Mouse (Mus musculus) forebrain, embryonic 16.5 days (tissue): Measurements from ENCODE around the gene Gm11549. TPM values are rescaled to one million over a fixed set of nuclear protein-coding genes. Genes with fewer than 3 reads are reported as not detected.

ENCODE experiments used
- ATAC-seq: fragments of 200-750 bp; cut with Nextera tagmentation; 2 replicates; pipeline ENCODE4 v1.8.0; 2017; ENCODE audit warnings: mild to moderate bottlenecking, moderate library complexity
- H3K27ac ChIP-seq: fragments of 300-500 bp; sonication (generic); 2 replicates; pipeline ENCODE4 v1.5.1; 2014; ENCODE audit warnings: low read length, control low read depth
- H3K27me3 ChIP-seq: fragments of 300-500 bp; sonication (generic); replicated peaks from 2 replicates; pipeline ENCODE4 v1.6.1; 2014; ENCODE audit warnings: low read length; ENCODE audit not compliant: control insufficient read depth, insufficient read depth
- H3K36me3 ChIP-seq: fragments of 300-500 bp; sonication (generic); 2 replicates; pipeline ENCODE4 v1.6.1; 2014; ENCODE audit not compliant: control insufficient read depth, insufficient read depth
- H3K4me1 ChIP-seq: fragments of 300-500 bp; sonication (generic); replicated peaks from 2 replicates; pipeline ENCODE4 v1.6.1; 2014; ENCODE audit warnings: low read length; ENCODE audit not compliant: control insufficient read depth, insufficient read depth
- H3K4me2 ChIP-seq: fragments of 300-500 bp; sonication (generic); 2 replicates; pipeline ENCODE4 v1.6.1; 2014; ENCODE audit warnings: mild to moderate bottlenecking, low read length, control low read depth
- H3K4me3 ChIP-seq: fragments of 300-500 bp; sonication (generic); replicated peaks from 2 replicates; pipeline ENCODE4 v1.5.1; 2014; ENCODE audit warnings: mild to moderate bottlenecking, low read length, control low read depth
- H3K9ac ChIP-seq: fragments of 300-500 bp; sonication (generic); replicated peaks from 2 replicates; pipeline ENCODE4 v1.6.1; 2014; ENCODE audit warnings: low read depth, low read length, control low read depth
- H3K9me3 ChIP-seq: fragments of 300-500 bp; sonication (generic); 2 replicates; pipeline ENCODE4 v1.6.1; 2016; ENCODE audit warnings: low read length; ENCODE audit not compliant: control insufficient read depth
- WGBS: fragments of 180-500 bp; shearing (Covaris S2); extraction: QIAGEN DNeasy Blood & Tissue Kit; methylation state at CpG from one replicate; pipeline ENCODE4 v1.1.7; 2014; 5-methylcytosine and 5-hydroxymethylcytosine counted together
- polyA plus RNA-seq: library from polyadenylated mRNA; unstranded; fragments of >200 nt; fragmentation: Nextera tagmentation; extraction: Ambion mirVana; gene quantifications from 2 replicates; pipeline ENCODE4 v1.2.1, GENCODE M21; 2015

The Gm11549 gene
- polyA plus RNA-seq, 1 experiment from 2014 or later: 0.39 TPM

DNA sequence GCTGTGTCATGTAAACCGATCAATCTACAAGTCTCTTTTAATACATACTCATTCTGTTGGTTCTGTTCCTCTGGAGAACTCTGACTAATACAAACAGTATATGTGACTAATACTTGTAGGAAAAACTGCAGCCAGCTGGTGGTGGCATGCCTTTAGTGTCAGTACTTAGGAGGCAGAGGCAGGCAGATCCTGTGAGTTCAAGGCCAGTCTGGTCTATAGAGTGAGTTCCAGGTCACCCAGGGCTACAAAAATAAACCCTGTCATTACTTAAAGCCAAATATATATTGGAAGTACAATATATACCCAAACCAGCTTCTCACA lies 32.1 kb downstream of the Gm11549 start:
- Histone ChIP-seq H3K9me3 (no peaks in the 10 kb centered on the region), H3K36me3 (no peaks in the 10 kb centered on the region), H3K27ac (no peak overlapping the region), H3K9ac (no peak overlapping the region), H3K4me3 (no peak overlapping the region), H3K27me3 (no peaks in the 10 kb centered on the region), H3K4me1 (no peaks in the 10 kb centered on the region), H3K4me2 (no peak overlapping the region)
- ATAC-seq: no peak
- WGBS: 89% methylated on average over 1 of the region's 1 CpGs

DNA sequence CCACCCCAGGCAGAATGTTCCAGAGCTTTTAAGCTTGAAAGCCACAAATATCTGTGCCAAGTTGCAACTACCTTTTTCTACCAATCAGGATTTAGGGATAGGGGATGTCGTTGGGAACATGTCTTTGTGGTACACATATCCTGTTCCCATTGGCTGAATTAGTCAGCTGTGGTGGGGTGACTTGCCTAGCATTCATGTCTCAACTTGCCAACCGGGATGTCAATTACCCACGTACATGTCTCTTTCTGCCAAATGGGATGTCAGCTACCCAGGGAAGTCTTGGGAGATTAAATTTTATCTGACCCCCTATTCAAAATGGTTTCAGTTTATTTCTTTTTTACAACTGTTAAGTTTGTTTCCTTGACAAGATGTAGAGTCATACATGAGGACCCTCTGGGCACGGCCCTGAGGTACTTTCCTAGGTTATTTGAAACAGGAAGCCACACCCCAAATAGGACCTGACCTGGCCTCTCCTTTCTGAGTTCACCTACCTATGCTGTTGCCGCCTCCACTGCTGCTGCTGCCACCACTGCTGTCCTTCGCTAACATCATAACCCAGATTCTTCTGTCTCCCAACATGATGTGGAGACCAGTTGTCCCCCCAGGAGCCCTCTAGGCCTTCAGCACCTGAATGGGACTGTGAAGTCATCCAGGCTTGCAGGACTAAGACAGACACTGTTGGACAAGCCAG lies 32.6 kb downstream of the Gm11549 start:
- Histone ChIP-seq H3K9ac (no peak overlapping the region), H3K9me3 (no peaks in the 10 kb centered on the region), H3K27ac (no peak overlapping the region), H3K4me2 (no peak overlapping the region), H3K27me3 (no peaks in the 10 kb centered on the region), H3K36me3 (no peaks in the 10 kb centered on the region), H3K4me1 (no peaks in the 10 kb centered on the region), H3K4me3 (no peak overlapping the region)
- no peak for ATAC-seq
- WGBS: 87% methylated on average over 6 of the region's 6 CpGs

DNA sequence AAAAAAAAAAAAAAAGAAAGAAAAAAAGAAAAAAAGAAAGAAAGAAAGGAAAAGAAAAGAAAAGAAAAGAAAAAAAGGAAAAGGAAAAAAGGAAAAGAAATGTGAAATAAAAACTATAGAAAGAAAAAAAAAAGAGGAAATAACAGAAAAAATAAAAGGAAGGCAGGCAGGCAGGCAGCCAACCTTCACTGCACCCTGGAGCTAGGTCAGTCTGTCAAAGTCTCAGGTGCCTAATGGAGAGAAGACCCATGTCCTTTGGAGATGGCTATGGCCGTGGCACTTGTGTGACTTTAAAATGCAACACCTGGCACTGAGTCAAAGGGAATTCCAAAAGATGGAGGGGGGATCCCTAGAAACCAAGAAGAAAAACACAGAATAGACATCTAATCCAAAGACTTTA lies 33.2 kb downstream of the Gm11549 start:
- Histone ChIP-seq H3K4me2 (no peak overlapping the region), H3K9me3 (no peaks in the 10 kb centered on the region), H3K4me3 (no peak overlapping the region), H3K4me1 (no peaks in the 10 kb centered on the region), H3K27ac (no peak overlapping the region), H3K27me3 (no peaks in the 10 kb centered on the region), H3K9ac (no peak overlapping the region), H3K36me3 (no peaks in the 10 kb centered on the region)
- ATAC-seq: no peak
- 75% methylated on average over 1 of the region's 1 CpGs for WGBS

DNA sequence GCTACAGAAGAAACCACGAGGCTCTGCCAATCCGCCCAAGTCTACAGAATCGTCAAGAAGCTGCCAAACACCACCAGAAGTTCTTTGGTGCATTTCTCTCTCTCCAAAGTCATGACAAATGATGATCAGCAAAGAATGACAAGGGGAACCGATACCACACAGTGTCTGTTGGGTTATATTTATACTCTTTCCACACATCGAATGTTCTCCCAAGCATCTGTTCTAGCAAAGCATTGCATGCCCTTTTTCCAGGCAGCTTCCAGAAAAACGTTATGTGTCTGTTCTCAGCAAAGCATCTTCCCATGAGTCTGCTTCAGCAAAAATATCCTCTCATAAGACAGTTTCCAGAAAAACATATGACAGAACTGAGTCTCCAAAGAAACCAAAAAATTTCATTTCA lies 34.7 kb downstream of the Gm11549 start:
- Histone ChIP-seq H3K27ac (no peak overlapping the region), H3K4me3 (no peak overlapping the region), H3K9me3 (no peaks in the 10 kb centered on the region), H3K9ac (no peak overlapping the region), H3K27me3 (no peaks in the 10 kb centered on the region), H3K4me1 (peaks cover 1% of the 10 kb centered on the region; the same call in 1 of the 2 replicates), H3K4me2 (no peak overlapping the region), H3K36me3 (no peaks in the 10 kb centered on the region)
- ATAC-seq: no peak
- WGBS: 88% methylated on average over 6 of the region's 6 CpGs

DNA sequence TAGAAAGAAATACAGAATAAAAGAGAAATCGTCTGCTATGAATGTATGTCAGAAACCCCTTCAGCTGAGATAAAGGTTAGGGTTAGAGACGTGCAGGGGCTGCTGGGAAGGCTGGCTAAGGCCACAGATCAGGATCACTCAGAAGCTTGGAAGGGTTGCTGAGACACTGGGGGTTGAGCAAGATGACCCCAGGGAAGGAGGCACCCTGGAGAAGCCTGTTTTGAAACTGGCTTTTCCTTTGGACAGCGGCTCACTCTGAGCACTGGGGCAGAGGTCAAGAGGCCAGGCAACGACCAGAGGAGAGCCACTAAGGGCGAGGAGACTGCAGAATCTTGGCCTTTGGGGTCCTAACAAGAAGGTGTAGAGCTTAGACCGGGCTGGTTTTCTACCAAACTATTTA lies 35.4 kb downstream of the Gm11549 start:
- Histone ChIP-seq H3K9me3 (no peaks in the 10 kb centered on the region), H3K9ac (no peak overlapping the region), H3K27me3 (no peaks in the 10 kb centered on the region), H3K4me2 (no peak overlapping the region), H3K4me3 (no peak overlapping the region), H3K4me1 (peaks cover 5% of the 10 kb centered on the region; the same call in 1 of the 2 replicates), H3K36me3 (no peaks in the 10 kb centered on the region), H3K27ac (no peak overlapping the region)
- 67% methylated on average over 6 of the region's 6 CpGs for WGBS
- ATAC-seq: no peak

DNA sequence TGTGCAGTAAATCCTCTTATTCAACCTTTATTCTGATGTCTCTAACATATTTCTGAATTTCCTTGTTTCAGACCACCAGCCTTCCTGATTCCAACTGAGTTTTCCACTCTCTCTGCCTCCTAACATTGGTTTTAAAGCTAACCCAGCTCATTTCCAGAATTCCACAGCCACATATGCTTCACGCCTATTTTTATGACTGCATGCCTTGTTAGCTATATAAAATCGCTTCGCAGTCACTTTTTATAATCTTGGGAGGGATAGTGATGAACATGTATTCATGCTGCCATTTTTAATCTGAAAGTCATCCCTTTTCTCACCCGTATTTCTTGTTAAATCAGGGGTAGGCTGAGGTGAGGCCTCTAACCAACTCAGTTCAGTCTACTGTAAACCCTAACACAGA lies 37.3 kb downstream of the Gm11549 start:
- no peak overlapping the region for H3K9ac ChIP-seq
- ATAC-seq: no peak
- WGBS: 91% methylated on average over 4 of the region's 4 CpGs

DNA sequence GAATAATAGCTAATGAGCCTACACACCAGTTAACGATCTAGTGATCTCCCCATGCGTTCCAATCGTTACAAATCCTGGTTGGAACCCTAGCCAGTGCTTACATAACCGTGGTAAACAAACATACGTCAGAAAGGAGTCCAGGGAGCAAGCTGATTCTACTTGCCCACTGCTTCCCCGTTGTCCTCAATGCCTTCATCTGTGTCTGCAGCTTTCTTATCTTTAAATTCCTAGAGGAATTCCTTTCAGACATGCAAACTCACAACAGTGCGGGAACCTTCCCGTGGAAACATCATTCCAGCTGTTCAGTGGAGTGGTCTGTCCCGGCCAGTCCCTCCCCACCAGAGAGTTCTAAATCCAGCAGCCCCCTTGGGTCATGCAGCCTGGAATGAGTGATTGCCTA lies 38.7 kb downstream of the Gm11549 start:
- no peak overlapping the region for H3K4me3 ChIP-seq
- no peak overlapping the region for H3K27ac ChIP-seq
- H3K4me2 ChIP-seq: no peak overlapping the region
- H3K27me3 ChIP-seq: no peaks in the 10 kb centered on the region
- H3K9me3 ChIP-seq: no peaks in the 10 kb centered on the region
- H3K36me3 ChIP-seq: no peaks in the 10 kb centered on the region
- 24% methylated on average over 9 of the region's 9 CpGs for WGBS
- H3K4me1 ChIP-seq: peaks cover 5% of the 10 kb centered on the region; the same call in 1 of the 2 replicates
- no peak for ATAC-seq
- H3K9ac ChIP-seq: no peak overlapping the region

More for the DNA sequence above, 37.3 kb downstream of the Gm11549 start:
- H3K36me3 ChIP-seq: no peaks in the 10 kb centered on the region
- no peaks in the 10 kb centered on the region for H3K9me3 ChIP-seq
- H3K27me3 ChIP-seq: no peaks in the 10 kb centered on the region
- H3K4me1 ChIP-seq: peaks cover 5% of the 10 kb centered on the region; the same call in 1 of the 2 replicates
- no peak overlapping the region for H3K4me3 ChIP-seq
- H3K27ac ChIP-seq: no peak overlapping the region
- H3K4me2 ChIP-seq: no peak overlapping the region

DNA sequence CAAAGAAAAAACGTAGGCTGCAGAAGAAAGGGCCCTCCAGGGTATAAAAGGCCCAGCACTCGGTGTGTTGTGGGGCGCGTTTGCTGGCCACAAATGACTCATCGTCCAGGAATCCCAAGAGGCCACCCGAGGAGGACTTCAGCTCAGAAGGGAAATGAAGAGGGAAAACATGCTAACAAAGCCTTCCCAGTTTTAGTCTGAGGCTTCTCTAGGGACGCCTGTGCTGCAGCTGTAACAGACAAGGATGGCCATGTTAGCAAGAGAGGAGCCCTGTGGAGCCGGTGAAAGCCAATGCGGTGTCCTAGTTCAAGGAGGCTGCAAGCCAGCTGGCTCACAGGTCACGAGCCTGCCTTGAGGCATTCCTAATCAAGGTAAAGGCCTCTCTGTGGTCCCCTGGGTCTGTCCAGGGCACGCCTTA lies 39.8 kb downstream of the Gm11549 start:
- no peaks in the 10 kb centered on the region for H3K27me3 ChIP-seq
- H3K9me3 ChIP-seq: no peaks in the 10 kb centered on the region
- H3K4me2 ChIP-seq: no peak overlapping the region
- 4% methylated on average over 11 of the region's 11 CpGs for WGBS
- H3K4me3 ChIP-seq: no peak overlapping the region
- peak overlapping the region; percentile 66 for H3K27ac ChIP-seq
- H3K9ac ChIP-seq: 0 out of 2 replicates have a peak overlapping the region, but pooled peaks have one; percentile 17
- no peaks in the 10 kb centered on the region for H3K36me3 ChIP-seq
- peaks cover 5% of the 10 kb centered on the region; the same call in 1 of the 2 replicates for H3K4me1 ChIP-seq
- peak; percentile 81 for ATAC-seq

DNA sequence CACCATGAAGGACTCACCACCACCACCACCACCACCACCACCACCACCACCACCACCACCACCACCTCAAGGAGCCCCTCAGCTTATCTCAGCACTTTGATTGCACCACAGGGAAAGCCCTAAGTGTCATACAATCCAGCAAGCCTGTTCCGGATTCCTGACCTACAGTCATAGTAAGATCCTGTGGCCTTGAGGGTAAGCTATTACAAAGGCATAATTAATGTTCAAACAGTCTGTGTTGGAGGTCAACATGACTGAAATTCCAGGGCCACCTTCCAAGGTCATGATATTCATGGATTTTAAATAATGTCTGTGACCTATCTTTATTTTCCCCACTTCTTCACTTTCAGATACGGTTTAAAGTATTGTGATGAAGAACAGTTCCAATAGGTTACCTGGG lies 41.1 kb downstream of the Gm11549 start:
- Histone ChIP-seq H3K4me2 (no peak overlapping the region), H3K27ac (no peak overlapping the region), H3K36me3 (no peaks in the 10 kb centered on the region), H3K4me1 (peaks cover 12% of the 10 kb centered on the region), H3K9me3 (no peaks in the 10 kb centered on the region), H3K9ac (no peak overlapping the region), H3K4me3 (no peak overlapping the region), H3K27me3 (no peaks in the 10 kb centered on the region)
- no peak for ATAC-seq
- 63% methylated on average over 2 of the region's 2 CpGs for WGBS

DNA sequence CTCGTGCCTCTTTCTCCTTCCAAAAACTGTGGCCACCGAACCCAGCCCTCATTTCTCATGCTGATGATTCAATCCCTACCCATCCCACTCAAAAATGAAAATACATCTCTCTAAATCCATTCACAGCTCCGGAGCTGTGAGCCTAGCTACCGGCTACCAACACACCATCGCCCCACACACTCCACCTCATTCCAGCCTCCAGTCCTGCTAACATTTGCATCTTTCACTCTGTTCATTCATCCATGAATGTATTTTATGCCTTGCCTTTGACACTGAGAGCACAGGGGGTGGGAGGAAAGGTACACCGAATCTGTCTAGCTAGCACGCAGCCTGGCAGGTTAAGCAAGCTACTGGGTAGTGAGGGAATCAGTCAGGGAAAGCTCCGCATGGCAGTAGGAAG lies 42.8 kb downstream of the Gm11549 start:
- H3K4me1 ChIP-seq: peaks cover 17% of the 10 kb centered on the region
- 46% methylated on average over 8 of the region's 8 CpGs for WGBS
- H3K4me2 ChIP-seq: no peak overlapping the region
- no peaks in the 10 kb centered on the region for H3K9me3 ChIP-seq
- no peak overlapping the region for H3K9ac ChIP-seq
- H3K27ac ChIP-seq: no peak overlapping the region
- no peak overlapping the region for H3K4me3 ChIP-seq
- ATAC-seq: no peak
- no peaks in the 10 kb centered on the region for H3K36me3 ChIP-seq
- no peaks in the 10 kb centered on the region for H3K27me3 ChIP-seq
